Mouse (Mus musculus) adipose tissue, adult 10 weeks (tissue): ENCODE measurements around the gene Ctsz. TPM values are rescaled to one million over a fixed set of nuclear protein-coding genes. Genes with fewer than 3 reads are reported as not detected.

Source experiments
- polyA plus RNA-seq: library from polyadenylated mRNA; stranded (reverse); fragments of 350-450 nt; fragmentation: Illumina TruSeq; extraction: RNeasy Lipid Tissue Mini Kit (QIAGEN cat#74804); gene quantifications from one replicate; pipeline ENCODE4 v1.2.3, GENCODE M21; 2014; ENCODE audit warnings: low read depth, low replicate concordance

The Ctsz gene
- 88.1 TPM for polyA plus RNA-seq

DNA sequence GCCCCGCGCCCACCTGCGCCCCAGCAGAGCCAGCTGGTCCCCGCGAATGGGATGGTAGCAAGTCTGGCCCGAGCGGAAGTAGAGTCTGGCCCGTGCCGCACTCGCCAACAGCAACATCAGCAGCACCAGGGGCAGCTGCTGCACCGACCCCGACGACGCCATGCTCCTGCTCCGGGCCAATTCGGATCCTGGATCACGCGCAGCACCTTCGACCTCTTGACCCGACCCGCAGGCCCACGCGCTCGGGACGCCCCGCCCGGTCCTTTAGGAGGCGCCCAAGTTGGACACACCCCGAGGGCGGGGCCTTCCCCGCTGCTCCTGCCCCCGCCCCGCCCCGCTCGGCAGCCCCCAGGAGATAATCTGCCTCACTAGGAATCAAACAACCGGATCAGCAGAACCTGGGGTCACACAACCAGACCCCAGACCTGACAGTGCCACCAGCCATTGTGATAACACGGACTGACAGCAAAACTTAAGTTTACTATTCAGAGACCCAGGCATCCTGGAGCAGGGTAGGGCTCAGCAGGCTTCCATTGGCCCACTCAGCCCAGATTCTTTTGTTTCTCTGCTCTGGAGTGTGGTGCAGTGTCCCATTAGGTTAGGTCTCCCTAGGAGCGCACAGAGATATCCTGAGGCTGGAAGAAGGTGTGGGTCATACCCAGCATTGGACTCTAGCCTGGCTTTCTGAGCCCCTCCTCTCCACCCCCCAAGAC, at the start of gene Ctsz:
Gene Ctsz, minus strand, starts transcription at position 303 of the 713 bp plus-strand sequence.

DNA sequence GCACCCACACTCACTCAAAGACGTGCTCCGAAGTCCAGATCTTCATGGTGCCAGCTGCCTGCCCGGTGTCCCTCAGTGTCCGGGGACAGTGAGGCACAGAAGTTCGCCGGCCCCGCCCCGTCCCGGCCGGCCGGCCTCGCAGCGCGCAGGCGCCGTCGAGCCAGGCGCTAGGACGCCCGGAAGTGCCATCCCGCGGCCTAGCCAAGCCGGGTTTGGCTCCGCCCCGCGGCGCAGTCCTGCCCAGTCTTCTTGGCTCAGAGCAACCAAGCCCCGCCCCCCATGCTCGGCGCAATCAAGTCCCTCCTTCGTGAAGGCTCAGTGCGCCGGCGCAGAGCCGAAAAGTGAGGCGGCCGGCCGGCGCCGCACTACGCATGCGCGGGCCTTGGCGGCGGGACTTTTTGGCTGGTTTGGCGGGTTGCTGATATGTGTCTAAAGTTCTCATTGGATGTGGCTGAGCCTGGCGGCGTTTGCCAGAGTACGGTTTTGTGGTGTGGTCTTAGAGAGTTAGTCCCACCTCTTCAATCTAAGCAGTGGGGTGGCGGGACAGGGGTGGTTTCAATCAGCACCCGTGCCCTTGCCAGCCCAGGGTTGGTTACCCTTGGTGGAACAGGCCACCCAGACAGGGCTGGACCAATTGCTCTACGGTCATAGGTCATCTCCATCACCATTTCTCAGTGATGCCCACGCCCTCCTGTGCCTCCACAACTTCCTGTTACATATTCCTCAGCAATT, 34.1 kb upstream of the Ctsz start, which contains the start of gene Prelid3b:
Gene Prelid3b, minus strand, starts transcription at position 264 of the 732 bp plus-strand sequence.

DNA sequence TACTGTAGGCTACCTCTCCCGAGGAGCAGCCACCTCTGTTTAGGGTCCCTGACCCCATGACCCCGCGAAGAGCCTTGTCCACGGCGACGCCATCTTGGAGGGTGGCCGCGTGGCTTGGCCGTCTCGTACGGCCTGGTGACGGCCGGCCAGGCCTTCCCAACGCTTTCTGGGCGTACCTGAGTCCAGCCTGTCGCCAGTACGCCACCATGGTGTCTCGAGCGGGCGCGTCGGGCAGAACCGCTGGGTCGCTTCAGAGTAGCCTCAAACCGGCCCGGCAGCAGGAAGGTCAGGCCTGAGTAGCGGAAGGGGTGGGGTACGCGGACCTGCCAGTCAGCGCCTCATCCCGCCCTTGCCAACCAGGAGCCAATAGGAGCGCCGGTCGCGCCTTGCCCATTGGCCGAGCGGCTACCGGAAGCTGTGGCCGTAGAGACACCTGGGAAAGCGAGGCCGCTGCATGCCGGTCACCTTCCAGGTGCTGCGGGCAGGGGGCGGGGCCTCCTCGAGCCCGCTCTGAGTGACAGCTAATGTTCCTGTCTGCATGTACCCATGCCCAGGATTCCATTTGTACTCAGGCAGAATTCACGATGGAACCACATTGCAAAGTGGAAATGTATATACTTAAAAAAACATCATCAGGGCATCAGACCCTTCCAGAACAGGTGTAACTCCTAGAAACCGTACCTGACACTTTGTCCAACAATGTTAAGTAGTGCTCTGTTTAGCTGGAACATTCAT, 25.1 kb upstream of the Ctsz start, which contains the start of gene Atp5e:
Gene Atp5e, minus strand, starts transcription at position 317 of the 735 bp plus-strand sequence.

DNA sequence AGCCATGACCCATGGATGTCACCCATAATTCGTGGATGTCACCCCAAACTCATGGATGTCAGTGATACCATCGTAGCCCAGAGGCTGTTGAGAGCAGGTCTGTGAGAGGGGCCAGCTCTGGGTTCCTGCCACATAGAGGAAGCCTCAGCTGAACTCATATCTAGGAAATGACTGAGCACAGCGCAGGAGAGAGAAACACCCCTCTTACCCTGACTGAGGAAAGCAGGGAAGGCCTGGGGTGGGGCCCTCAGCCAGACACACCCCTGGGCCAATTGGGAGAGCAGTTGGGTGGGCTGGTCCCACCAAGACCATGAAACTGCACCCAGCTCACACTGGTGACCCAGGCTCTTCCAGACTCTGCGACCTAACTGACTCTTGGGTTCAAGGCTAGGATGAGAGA, 11.5 kb upstream of the Ctsz start, which contains the start of gene Tubb1:
Gene Tubb1, plus strand, starts transcription at position 343 of the 400 bp plus-strand sequence.

DNA sequence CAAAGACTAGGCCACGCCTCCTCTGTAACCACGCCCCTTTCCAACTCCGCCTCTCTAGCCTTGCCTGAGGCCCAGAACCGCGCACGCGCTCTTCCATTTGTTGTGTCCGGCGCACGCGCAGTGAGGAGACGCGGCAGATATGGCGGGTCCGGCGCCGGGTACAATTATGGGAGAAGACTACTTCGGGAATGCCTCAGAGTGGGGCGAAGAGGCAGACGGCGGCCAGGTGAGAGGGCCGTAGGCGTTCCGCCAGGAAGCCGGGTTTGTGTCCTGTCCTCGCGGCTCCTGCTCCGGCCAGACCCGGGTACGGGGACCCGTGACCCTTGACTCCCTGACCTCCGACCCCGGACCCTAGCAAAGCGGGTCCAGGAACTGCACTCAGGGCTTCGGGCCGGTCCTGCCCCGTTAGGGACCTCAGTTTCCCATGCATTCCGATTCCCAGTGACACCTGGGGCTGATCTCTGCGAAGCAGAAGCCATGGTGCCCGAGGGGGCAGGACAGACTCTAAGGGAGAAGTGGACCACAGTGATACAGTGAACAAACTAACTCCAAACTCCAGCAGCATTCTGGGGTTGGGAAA, 23.0 kb downstream of the Ctsz start, which contains the start of gene Nelfcd:
Gene Nelfcd, plus strand, starts transcription at position 74 of the 580 bp plus-strand sequence.

Other genes starting within 250 kb of the Ctsz start
- gene Gnas, start 154.7 kb downstream of the Ctsz start, polyA plus RNA-seq = 964 TPM
- gene Gm20721, start 92.3 kb downstream of the Ctsz start, polyA plus RNA-seq = not detected
- gene Nelfcd, start 23.2 kb downstream of the Ctsz start, polyA plus RNA-seq = 25.2 TPM
- not detected for gene Tubb1, start 11.7 kb upstream of the Ctsz start, polyA plus RNA-seq
- 445 TPM for gene Atp5e, start 25.1 kb upstream of the Ctsz start, polyA plus RNA-seq
- gene Prelid3b, start 34.0 kb upstream of the Ctsz start, polyA plus RNA-seq = 48.9 TPM
- 0.12 TPM for gene Zfp831, start 204.5 kb upstream of the Ctsz start, polyA plus RNA-seq